Mouse (Mus musculus) megakaryocyte-erythroid progenitor cell, adult 5-6 weeks (primary cell): ENCODE measurements around the gene Dlx6. TPM values are rescaled to one million over a fixed set of nuclear protein-coding genes. Genes with fewer than 3 reads are reported as not detected.

ENCODE experiments used
- ATAC-seq: replicated peaks from 2 replicates; pipeline ENCODE4 v1.8.0; 2016; ENCODE audit warnings: mild to moderate bottlenecking, inconsistent platforms; ENCODE audit not compliant: severe bottlenecking, poor library complexity, low FRiP score, low TSS enrichment
- total RNA-seq, 2 experiments: library from RNA; stranded (forward) in 1 of 2; stranded (reverse) in 1 of 2; fragments of 200-1000, 215-1000 nt in 1 of 2; fragments of >200 nt in 1 of 2; fragmentation: Nextera tagmentation in 1 of 2; gene quantifications; 2 replicates each; pipeline ENCODE4 v1.2.3; 2014 to 2017

The Dlx6 gene
- total RNA-seq, 2 experiments from 2014 or later = not detected

DNA sequence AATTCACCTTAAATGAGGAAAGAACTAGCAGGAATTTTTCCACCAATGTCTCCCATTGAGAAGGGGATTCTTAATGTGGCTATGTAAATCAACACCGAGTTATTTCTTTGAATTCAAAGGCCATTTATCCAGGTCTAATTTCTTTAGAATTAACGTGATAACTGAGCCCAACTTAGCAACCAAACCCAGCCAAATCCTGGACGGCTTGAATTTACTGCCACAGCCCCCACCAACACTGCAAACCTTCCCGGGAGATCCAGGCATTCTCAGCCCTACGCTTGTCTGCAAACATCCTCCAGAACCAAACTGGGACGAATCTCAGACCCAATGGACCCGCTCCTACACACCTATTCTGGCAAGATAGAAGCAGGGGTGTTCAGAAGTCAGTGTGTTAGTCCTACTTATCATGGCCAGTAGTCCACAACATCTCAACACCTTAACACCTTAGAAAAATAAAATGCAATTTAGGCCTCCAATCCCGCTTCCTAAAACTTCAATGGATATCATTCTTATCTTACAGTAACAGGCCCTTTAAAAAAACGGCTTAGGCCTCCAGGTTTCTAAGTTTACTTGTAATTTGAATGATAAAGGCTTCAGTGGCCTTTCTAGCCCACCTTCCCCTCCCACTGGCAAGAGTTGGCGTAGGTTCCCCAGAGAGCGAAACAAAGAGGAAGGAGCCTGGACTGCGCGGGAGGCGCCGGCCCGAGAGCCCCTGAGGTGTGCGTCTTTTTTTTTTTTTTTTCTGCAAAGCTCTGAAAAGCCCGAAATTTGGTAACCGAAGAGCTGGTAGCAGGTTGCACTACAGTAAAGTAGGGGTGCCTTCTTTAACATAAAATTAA lies 3.8 kb upstream of the Dlx6 start:
- no peak for ATAC-seq

DNA sequence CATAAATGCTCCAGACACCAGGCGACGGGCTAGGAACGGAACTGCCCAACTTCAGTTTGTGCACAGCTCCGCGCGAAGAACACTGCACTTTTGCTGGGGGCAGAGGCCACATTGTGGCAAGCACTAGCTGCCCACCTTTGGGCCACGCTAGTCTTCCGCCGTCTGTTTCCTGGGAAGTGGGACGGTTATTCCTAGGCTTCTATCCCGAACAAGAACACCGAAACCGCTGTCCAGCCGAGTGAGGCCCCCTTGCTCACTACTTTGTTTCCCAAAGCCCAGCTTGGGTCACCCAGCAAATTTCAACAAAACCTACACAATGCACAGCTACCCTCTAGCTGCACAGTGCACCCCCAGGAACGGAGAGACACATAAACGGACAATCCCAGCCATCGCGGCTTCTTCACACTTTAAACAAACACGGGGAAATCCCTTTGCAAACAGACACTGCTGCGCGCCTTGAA lies 3.2 kb upstream of the Dlx6 start:
- no peak for ATAC-seq

- ATAC-seq = no peak
Observed at GRCm38 (mm10) chr6:6860411-6861085, 2.6 kb upstream of the Dlx6 start.

DNA sequence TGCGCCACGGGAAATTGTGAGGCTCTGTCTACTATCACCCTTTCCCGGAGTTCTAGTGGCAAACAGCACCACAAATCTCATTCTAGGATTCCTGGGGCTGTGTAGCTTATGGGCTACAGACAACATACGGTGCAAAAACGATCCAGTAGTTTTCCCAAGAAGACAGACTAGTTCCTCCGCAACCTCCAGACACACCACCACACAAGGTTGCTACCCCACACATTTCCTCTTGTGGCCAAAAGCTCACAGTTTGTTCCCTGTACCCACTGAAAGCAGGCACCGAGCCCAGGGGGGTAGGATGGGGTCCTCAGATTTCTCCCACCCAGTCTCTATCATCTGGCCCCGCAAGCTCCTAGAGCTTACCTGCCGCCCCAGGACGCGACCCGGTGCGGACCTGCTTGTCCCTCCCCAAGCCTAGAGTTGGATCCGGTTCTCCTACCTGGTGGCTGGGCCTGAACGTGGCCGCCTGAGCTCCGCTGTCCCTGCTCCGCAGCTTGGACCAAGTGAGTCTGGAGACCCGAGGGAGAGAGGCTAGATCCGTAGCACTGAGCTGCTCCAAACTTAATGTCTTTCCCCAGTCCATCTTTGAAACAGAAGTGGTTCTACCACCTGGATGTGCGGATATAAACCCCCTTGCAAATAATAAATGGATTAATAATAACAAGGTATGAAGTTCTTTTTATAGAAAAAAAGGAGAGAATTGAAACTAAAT lies 1.9 kb upstream of the Dlx6 start:
- no peak for ATAC-seq

DNA sequence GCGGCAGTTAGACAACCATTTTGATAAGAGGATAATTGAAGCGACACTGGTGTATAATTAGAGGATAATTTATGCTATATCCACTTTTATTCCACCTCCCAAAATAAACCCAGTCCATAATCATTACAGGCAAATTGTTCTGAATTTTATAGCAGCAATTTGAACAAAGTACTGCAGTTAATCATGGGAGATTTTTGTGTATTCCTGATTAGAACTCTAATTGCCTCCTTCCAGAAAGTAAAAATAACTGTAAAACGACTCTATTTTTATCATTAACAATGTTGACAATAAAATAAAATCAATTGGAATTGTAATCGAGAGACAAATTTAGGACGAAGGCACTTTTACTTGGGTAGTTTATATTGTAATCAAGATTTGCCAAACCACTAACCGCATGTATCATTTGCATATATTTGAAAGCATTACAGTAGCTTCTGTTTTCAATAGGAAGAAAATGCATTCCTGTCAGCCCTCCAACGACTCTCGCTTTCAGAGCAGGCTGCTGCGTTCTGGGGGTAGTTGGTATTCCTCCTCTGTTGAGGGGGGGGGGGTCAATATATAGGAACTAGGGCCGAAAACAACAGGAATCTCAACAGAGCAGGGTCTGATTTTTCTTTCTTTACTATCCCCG lies 1.2 kb upstream of the Dlx6 start:
- no peak for ATAC-seq

DNA sequence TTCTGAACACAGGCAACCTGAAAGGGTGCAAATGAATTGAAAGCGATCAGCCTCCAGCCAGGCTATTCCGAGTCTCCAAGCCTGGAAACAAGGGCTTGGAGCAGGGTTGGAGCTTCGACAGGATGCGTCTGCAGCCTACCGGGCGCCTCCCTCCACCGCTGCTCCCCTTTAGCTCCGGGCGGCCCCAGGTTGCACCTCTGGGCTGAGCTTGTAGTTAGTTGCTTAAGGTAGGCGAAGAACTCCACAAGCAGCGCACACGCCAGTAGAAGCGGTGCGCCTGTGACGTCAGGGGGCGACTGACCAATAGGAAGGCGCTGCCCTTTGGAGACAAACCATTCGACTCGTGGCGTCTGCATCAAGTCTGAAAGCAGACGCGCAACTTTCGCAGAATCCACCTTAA lies 523 bp upstream of the Dlx6 start:
- ATAC-seq = peak; percentile 33; the same call in 1 of the 2 replicates

DNA sequence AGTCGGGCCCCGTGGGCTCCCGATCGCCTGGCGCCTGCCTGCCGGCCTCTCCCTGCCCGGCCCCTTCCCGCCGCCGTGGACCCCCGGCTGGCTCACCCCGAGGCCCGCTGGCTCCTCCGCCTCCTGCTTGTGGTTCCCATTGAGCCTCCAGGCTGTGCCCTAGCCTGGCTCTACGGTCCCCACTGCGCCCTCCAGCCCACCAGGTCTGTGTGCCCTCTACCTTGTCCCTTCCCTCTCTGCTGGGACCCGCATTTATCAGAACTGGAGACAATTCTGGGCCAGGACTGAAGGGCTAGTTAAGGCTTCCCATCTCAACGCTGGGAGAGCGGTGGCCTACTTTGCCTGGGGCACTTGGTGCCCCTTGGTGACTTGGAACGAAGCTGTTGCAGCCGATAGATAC lies 821 bp downstream of the Dlx6 start:
- ATAC-seq = no peak

DNA sequence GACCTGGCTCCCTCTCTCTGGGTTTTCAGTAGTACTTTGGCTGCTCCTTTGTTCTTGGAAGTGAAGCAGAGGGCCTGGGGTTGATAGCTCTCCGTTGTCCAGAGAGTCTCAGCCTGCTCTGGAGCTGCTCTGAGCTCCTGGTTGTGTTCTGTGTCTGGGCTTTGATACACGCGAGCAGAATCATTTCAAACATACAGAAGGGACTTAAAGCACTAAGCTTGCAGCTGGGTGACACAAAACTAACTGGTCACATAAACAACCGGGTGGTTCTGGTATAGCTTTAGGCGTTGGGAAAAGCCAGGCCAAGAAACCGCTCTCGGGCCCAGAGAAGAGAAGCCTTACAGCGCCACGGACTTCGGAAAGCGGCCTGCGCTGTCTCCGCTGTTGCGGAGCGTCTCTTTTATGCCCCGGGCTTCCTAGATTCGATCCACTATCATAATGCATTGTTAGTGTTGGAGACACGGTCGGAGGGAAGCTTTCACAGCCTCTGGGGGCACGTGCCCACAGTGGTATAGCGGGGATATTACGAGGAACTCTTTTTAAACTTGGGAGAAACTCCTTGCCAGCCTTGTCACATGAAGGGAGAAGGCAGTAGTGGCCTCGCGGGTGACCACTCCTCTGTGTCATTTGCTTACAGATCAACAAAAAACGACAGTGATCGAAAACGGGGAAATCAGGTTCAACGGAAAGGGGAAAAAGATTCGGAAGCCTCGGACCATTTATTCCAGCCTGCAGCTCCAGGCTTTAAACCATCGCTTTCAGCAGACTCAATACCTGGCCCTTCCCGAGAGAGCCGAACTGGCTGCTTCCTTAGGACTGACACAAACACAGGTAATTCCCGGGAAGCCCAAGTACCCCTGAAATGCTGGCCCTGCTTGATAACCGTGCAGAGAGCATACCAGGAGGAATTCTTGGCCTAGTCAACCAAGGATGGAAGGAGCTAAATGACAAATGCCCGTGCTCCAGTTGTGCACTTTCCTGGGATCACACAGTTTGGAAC lies 1.6 kb downstream of the Dlx6 start:
- no peak for ATAC-seq

DNA sequence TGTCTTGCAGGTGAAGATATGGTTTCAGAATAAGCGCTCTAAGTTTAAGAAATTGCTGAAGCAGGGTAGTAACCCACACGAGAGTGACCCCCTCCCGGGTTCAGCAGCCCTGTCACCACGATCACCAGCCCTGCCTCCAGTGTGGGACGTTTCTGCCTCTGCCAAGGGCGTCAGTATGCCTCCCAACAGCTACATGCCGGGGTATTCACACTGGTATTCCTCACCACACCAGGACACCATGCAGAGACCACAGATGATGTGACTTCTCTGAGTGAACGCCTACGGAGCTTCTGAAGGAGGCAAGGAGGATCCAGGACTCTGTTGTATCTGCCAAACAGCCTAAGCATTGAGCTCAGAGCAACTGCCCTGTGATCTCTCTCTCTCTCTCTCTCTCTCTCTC lies 3.9 kb downstream of the Dlx6 start:
- ATAC-seq = no peak

DNA sequence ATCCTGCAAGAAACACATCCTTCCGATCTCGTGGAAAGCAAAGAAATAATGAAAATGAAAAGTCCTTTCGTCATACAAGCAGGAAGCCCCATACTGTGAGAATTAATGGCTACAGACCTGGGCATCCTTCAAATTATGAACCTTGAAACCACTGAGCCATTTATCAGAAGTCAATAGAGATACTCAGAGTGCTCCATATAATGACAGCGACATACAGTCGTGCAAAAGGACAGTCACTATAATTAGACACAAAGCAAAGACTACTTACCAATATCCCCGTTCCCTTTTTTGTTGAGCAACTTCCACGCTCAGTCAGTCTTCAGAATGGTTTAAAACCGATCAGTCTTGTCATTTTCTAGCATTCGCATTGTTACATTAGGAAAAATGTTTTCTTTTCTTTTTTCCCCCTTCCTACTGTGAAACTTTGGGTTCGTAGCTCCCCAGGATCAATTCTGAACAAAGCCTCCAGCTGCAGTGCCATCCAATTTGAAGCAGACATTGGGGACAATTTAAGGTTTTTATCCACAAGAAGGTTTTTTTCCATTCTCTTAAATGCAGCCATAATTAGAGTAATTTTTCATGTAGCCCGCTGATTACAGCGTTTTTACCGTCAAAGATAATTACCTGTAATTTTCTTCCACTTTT lies 6.0 kb downstream of the Dlx6 start:
- no peak for ATAC-seq

DNA sequence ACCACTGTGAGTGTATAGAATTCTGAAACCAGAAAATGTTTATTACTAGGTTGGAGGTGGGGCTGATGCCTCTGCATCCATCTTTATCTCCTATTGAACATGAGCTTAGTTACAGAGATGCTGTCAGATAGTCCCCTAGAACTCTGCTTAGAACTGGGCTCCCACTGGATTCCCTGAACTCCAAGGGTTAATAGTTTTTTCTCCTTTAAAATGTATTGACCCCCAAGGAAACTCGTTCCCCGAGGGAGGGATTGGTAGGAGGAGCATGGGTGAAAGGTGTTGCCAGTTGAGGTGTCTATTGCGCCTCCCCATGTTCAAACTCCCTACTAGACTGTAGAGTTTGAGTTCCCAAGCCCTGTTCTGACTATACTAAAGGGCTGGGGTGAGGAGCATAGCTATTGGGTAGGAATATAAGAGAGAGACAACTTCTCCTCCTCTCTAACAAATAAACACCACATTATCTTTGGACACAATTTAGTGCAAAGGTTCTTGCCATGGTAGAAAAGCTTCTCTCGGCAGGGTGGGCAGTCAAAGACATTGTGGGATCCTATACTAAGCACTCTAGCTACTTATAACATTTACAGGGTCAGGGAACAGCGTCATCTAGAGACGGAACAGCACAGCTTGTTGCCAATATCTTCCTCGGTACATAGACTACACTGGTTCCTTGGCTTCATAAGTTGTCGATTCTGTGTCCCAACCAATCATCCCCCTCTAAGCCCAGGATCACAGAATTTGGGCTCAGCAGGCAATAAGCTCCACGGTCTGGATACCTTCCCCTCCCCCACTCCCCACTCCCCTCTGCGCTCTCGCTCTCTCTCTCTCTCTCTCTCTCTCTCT lies 7.0 kb downstream of the Dlx6 start:
- ATAC-seq = no peak

DNA sequence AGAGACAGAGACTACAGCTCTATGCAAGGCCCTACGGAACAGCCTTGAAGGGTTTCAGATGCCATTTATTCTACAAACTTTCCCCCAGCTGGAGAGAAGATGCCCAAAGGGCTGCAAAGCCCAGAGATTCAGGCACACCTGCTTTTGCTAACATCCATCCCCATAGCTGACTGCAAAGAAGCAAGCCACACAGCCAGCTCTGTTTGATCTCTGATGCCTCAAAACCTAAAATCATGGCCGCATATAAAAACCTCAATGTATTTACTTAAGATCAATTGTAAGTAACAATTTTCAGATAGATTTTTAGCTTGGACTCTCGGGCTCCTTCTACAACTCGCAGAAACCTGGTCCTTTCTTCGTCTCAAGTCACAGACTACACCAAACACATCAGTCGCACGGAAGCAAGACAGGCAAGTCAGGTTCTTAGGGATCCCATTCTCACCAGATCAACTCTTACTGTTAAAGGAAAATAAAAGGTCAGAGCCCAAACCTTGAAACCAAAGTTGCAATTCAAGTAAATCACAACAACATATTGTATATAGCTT lies 7.8 kb downstream of the Dlx6 start:
- ATAC-seq = no peak

- ATAC-seq = no peak
Observed at GRCm38 (mm10) chr6:6871692-6872091, 8.6 kb downstream of the Dlx6 start.

- ATAC-seq = no peak
Observed at GRCm38 (mm10) chr6:6872873-6873272, 9.7 kb downstream of the Dlx6 start.

- no peak for ATAC-seq
Observed at GRCm38 (mm10) chr6:6873476-6874072, 10.4 kb downstream of the Dlx6 start.

DNA sequence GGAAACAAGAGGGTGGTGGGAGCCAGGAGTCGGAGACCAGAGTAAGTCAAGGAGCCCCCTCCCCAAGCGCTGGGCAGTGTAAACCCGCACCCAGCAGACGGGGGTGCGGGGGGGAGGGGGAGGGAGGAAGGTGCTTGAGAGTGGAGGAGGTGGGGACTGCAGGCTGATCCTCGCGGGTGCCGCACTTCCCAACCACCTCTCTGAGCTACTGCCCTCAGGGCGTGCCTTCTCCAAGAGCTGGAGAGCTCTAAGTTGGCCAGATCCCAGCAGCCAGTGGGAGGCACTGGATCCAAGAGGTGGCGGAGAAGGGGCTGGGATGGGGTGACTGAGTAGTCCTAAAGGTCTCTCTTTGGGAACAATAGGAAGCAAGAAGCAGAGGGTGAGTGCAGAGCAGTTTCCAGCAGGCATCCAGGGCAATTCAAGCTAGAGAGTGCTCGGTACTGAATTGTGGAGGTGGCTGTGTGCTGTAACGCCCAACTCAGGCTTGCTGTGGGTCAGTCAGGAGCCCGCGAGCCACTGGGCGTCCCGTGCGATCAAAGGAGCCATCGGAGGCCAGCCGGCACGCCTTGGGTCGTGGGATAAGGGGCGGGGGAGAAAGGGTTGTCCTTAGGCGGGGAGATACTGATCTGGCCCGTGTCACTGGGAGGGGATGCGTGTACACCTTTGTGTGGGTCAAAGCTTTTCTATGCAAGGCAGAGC lies 11.1 kb downstream of the Dlx6 start:
- ATAC-seq = no peak
